Comparison of ENCODE assay signal across 27 mouse cellular contexts in the genomic region with DNA sequence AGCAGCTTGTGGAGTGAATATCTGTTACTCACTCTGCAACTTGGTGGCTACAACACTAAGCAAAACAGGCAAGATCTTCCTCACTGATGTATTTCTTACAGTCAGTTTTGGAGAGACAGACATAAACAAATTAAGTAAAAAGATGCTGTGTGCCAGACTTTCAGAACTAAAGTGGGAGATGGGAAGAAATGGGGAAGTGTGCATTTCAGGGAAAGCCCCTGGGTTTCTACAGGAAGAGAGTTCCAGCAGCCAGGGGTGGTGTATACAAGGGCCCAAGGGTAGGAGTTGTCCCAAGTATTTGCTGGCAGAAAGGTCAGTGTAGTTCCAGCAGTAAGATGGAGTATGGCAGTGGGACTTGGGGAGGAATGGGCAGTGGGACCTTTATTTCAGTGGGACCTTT. TPM values are rescaled to one million over a fixed set of nuclear protein-coding genes. Genes with fewer than 3 reads are reported as not detected.
A peak's percentile ranks its signal among the peaks of the same experiment; 100 is the strongest.
DNase-seq lines count a peak whose midpoint lies in the region; ATAC-seq and TF ChIP-seq lines count a peak whose summit lies in the region.
"Had no signal": no experiment of that assay in that cellular context is flagged by ENCODE, and none has a peak within 500 bp of the region (broad histone marks: within the 10 kb centered on the region; RNA-seq: fewer than 3 reads in every experiment).

No protein-coding gene starts in this region.

- H3K9ac ChIP-seq in heart, embryonic 13.5 days = no peak overlapping the region
- H3K9ac ChIP-seq: embryonic facial prominence, embryonic 12.5 days; forebrain, embryonic 15.5 days; hindbrain, embryonic 14.5 days; limb, embryonic 12.5 days; liver, embryonic 15.5 days; midbrain, embryonic 15.5 days; stomach, embryonic 15.5 days had no signal

- peak overlapping the region; percentile 78 for H3K27ac ChIP-seq in heart, embryonic 13.5 days (replicated peaks)
- peak overlapping the region; percentile 24; the same call in 1 of the 2 replicates for H3K27ac ChIP-seq in left cerebral cortex, adult 2 months
- H3K27ac ChIP-seq: embryonic facial prominence, embryonic 12.5 days; forebrain, embryonic 15.5 days; hindbrain, embryonic 14.5 days; limb, embryonic 12.5 days; liver, embryonic 15.5 days; midbrain, embryonic 10.5 days; midbrain, embryonic 15.5 days had no signal

- no peaks in the 10 kb centered on the region for H3K27me3 ChIP-seq in heart, embryonic 13.5 days (replicated peaks)
- H3K27me3 ChIP-seq in myocyte (ENCODE audit: control insufficient read depth, insufficient read depth, insufficient read length) = no peaks in the 10 kb centered on the region
- H3K27me3 ChIP-seq: embryonic facial prominence, embryonic 12.5 days; forebrain, embryonic 15.5 days; limb, embryonic 12.5 days; liver, embryonic 15.5 days; midbrain, embryonic 15.5 days; stomach, embryonic 15.5 days had no signal

- TF ChIP-seq POLR2A in myocyte (IDR thresholded peaks at IDR 0.05; ENCODE audit: insufficient read length, low read depth) = no peak

- no peak for ATAC-seq in heart, embryonic 13.5 days (ENCODE audit: extremely low read depth, insufficient number of reproducible peaks, low FRiP score, low TSS enrichment)
- 0 out of 2 replicates have a peak, but pooled peaks have one; percentile 29 for ATAC-seq in common myeloid progenitor, adult 5-6 weeks (replicated peaks; ENCODE audit: low read depth, poor library complexity, severe bottlenecking)
- ATAC-seq: activated CD4-positive, CD25-positive, alpha-beta regulatory T cell, adult 4 months; forebrain, embryonic 15.5 days; intestine, postnatal 0 days; midbrain, embryonic 15.5 days had no signal

- TF ChIP-seq CTCF in left cerebral cortex, adult 2 months (IDR thresholded peaks at IDR 0.05) = no peak

- H3K9me3 ChIP-seq in heart, embryonic 13.5 days = no peaks in the 10 kb centered on the region
- H3K9me3 ChIP-seq: embryonic facial prominence, embryonic 12.5 days; forebrain, embryonic 15.5 days; limb, embryonic 12.5 days; liver, embryonic 15.5 days; midbrain, embryonic 10.5 days; midbrain, embryonic 15.5 days; stomach, embryonic 15.5 days had no signal

- intact Hi-C loops in left cerebral cortex, adult 2 months (cut with DNase I) = no loop called here
- intact Hi-C loops in left cerebral cortex, postnatal 4 days (cut with DNase I) = no loop called here

- no peak overlapping the region for H3ac ChIP-seq in myocyte (ENCODE audit: control insufficient read depth, insufficient read length)

- no peak for DNase-seq in heart, postnatal 4 days
- no peak for DNase-seq in left cerebral cortex, adult 2 months (ENCODE audit: extremely low spot score in 1 of 2, low spot score in 2 of 2)
- DNase-seq in left cerebral cortex, postnatal 4 days = no peak
- DNase-seq: adrenal gland, adult 8-10 months; B cell, adult 2 months; embryo, embryonic 11 days; kidney, adult 9 months; kidney, postnatal 14 days; layer of hippocampus, adult 9-11 months; lung, postnatal 14 days; right cerebral cortex, postnatal 25 days had no signal

- peaks cover 28% of the 10 kb centered on the region for H3K4me1 ChIP-seq in heart, embryonic 13.5 days
- H3K4me1 ChIP-seq: forebrain, embryonic 15.5 days; limb, embryonic 12.5 days; liver, embryonic 15.5 days; midbrain, embryonic 15.5 days had no signal

- no peak overlapping the region for H3K4me2 ChIP-seq in heart, embryonic 13.5 days
- H3K4me2 ChIP-seq in myocyte (ENCODE audit: low read depth) = peak overlapping the region; percentile 43
- H3K4me2 ChIP-seq: embryonic facial prominence, embryonic 12.5 days; forebrain, embryonic 15.5 days; hindbrain, embryonic 14.5 days; limb, embryonic 12.5 days; liver, embryonic 15.5 days; midbrain, embryonic 15.5 days; stomach, embryonic 15.5 days had no signal

- H3K79me2 ChIP-seq in myocyte (ENCODE audit: control insufficient read depth, insufficient read depth) = no peaks in the 10 kb centered on the region

- no peak overlapping the region for H3K4me3 ChIP-seq in heart, embryonic 13.5 days
- no peak overlapping the region for H3K4me3 ChIP-seq in left cerebral cortex, adult 2 months
- H3K4me3 ChIP-seq in myocyte = no peak overlapping the region
- H3K4me3 ChIP-seq: embryonic facial prominence, embryonic 12.5 days; forebrain, embryonic 15.5 days; limb, embryonic 12.5 days; liver, embryonic 15.5 days; midbrain, embryonic 10.5 days; midbrain, embryonic 15.5 days; stomach, embryonic 15.5 days had no signal

- H3K36me3 ChIP-seq in heart, embryonic 13.5 days = no peaks in the 10 kb centered on the region
- H3K36me3 ChIP-seq in myocyte (ENCODE audit: control insufficient read depth, insufficient read depth) = no peaks in the 10 kb centered on the region
- H3K36me3 ChIP-seq: embryonic facial prominence, embryonic 12.5 days; forebrain, embryonic 15.5 days; limb, embryonic 12.5 days; liver, embryonic 15.5 days; midbrain, embryonic 10.5 days; midbrain, embryonic 15.5 days; stomach, embryonic 15.5 days had no signal

TF ChIP-seq in myocyte, 11 proteins besides CTCF, POLR2A, EP300 and RAD21:
- no peak for TF ChIP-seq CEBPB (IDR thresholded peaks at IDR 0.05; ENCODE audit: insufficient read depth, poor library complexity, severe bottlenecking)
- TF ChIP-seq SRF (IDR thresholded peaks at IDR 0.05; ENCODE audit: control insufficient read depth, insufficient read length, low read depth) = no peak
TF ChIP-seq in myocyte: peak in this region for 0.

RNA-seq across cellular contexts. Expression of gene Cd5, which starts 20.7 kb away (rescaled TPM):
- 0.71 TPM in 2 replicates for polyA plus RNA-seq in heart, embryonic 13.5 days (2015; fragmentation: Nextera tagmentation; extraction: Ambion mirVana)
- under 1 TPM; 0.34 to 0.95 TPM for total RNA-seq in heart, postnatal 4 days (2021)
- under 1 TPM; 0.16 to 0.37 TPM for total RNA-seq in left cerebral cortex, adult 2 months (2021)
- not detected for total RNA-seq in left cerebral cortex, postnatal 4 days (2021)
- 0.53 TPM in 1 of 2 replicates, not detected in the other for total RNA-seq in common myeloid progenitor, adult 5-6 weeks (2017)
- polyA plus RNA-seq in myocyte (2012; fragmentation: generic; extraction: Trizol) = not detected
- total RNA-seq: ES-E14; gastrocnemius, adult 18-20 months; megakaryocyte progenitor cell, adult 5-6 weeks had no signal
- polyA plus RNA-seq: liver, embryonic 15.5 days; midbrain, embryonic 10.5 days had no signal
